Mouse (Mus musculus): ENCODE measurements at regions not wholly inside any gene's neighbourhood (a gene's known extent, or its start where the extent isn't known, plus 50 kb on each side); places are given as distances from the start of the nearest gene placed in this dataset.
A peak's percentile ranks its signal among the peaks of the same experiment; 100 is the strongest.

DNA sequence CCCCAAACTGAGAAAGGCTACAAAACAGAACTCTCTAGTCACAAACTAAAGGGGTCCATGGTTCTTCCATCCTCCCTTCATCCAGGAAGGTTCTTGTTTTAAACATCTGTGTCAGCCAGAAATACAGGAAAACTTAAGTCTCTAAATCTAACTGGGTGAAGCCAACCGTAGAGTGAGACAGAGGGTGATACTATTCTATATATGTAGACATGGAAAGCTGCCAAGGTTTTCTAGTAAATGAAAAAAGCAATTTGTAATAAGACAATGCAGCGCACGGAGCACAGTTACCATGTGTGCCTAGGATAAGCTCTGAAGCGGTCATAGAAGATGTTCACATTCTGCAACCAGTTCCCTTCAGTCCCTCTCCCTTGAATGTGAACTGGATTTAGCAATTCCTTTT, 55.4 kb downstream of the Ppp1r3c start:
- H3K4me3 ChIP-seq (replicated peaks), result no peak overlapping the region
- no peak overlapping the region for H3K27ac ChIP-seq (replicated peaks)
- H3K27me3 ChIP-seq, result no peaks in the 10 kb centered on the region
- no peaks in the 10 kb centered on the region for H3K9me3 ChIP-seq (replicated peaks)
- H3K9ac ChIP-seq, result no peak overlapping the region
- no peak for ATAC-seq (ENCODE audit: insufficient read depth)
- 0 out of 2 replicates have a peak, but pooled peaks cover 4% of the 10 kb centered on the region for H3K4me1 ChIP-seq (replicated peaks)
- 75% methylated on average over 4 of the region's 4 CpGs for WGBS (ENCODE audit: insufficient replicate concordance)
- no peaks in the 10 kb centered on the region for H3K36me3 ChIP-seq (replicated peaks)
- no peak overlapping the region for H3K4me2 ChIP-seq

DNA sequence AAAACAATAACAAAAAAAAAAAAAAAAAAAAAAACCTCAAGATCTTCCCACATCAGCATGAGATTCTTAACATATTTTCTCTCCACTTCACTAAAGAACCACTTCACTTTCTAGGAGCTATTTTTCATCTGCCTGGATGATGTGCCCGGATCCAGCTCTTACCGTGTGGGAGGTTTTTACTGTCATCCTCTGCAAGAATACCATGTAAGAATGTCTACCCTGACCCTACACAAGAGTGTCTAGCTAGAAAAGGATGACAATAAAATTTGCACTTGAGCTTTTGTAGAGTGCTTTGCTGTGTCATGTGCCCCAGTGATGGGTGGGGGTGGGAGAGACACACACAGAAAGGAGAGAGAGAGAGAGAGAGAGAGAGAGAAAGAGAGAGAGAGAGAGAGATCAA, 56.1 kb downstream of the Ppp1r3c start:
- H3K36me3 ChIP-seq (replicated peaks), result no peaks in the 10 kb centered on the region
- ATAC-seq (ENCODE audit: insufficient read depth), result no peak
- WGBS (ENCODE audit: insufficient replicate concordance), result 77% methylated on average over 2 of the region's 2 CpGs
- H3K9me3 ChIP-seq (replicated peaks), result no peaks in the 10 kb centered on the region
- H3K9ac ChIP-seq, result no peak overlapping the region
- no peak overlapping the region for H3K4me2 ChIP-seq
- H3K4me1 ChIP-seq (replicated peaks), result 0 out of 2 replicates have a peak, but pooled peaks cover 4% of the 10 kb centered on the region
- no peaks in the 10 kb centered on the region for H3K27me3 ChIP-seq
- H3K27ac ChIP-seq (replicated peaks), result no peak overlapping the region
- no peak overlapping the region for H3K4me3 ChIP-seq (replicated peaks)

DNA sequence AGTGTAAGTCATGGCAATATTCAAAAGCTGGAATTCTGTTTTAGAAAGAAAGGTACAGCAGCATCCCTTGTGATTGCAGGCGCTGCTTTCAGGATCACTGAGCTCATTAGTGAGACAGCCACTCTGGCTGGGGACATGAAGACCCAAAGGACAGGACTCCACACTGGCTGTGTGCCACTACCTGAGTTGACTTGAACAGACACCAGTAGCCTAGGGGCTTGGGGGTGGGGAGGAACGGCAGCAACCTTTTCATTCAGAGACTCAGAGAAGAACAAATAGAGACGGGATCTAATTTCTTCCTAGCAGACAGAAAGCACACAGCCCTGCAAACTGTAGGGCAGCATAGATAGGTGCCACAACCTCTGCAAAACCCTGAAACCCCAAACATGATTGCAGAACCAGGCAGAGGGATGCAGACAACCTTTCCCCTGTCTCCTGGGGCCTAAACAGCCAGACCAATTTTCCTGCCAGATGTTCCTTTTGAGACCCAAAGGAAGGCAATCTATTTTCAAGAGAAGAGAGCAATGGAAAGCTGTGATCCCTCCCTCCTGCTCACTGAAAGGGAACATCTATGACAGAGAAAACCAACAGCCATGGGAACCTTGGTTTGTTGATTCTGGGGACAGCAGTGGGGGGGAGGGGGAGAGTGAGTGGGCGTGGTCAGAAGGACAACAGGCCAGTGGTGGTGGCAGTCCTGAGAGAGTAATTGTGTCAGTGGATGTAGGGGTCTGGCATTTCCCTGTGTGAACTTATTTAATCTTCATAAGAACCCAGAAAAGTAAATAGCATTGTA, 57.2 kb downstream of the Ppp1r3c start:
- H3K27me3 ChIP-seq, result no peaks in the 10 kb centered on the region
- no peak overlapping the region for H3K4me2 ChIP-seq
- H3K27ac ChIP-seq (replicated peaks), result no peak overlapping the region
- H3K4me3 ChIP-seq (replicated peaks), result no peak overlapping the region
- no peak for ATAC-seq (ENCODE audit: insufficient read depth)
- 40% methylated on average over 4 of the region's 4 CpGs for WGBS (ENCODE audit: insufficient replicate concordance)
- H3K9me3 ChIP-seq (replicated peaks), result no peaks in the 10 kb centered on the region
- no peaks in the 10 kb centered on the region for H3K36me3 ChIP-seq (replicated peaks)
- 0 out of 2 replicates have a peak, but pooled peaks cover 4% of the 10 kb centered on the region for H3K4me1 ChIP-seq (replicated peaks)
- no peak overlapping the region for H3K9ac ChIP-seq

DNA sequence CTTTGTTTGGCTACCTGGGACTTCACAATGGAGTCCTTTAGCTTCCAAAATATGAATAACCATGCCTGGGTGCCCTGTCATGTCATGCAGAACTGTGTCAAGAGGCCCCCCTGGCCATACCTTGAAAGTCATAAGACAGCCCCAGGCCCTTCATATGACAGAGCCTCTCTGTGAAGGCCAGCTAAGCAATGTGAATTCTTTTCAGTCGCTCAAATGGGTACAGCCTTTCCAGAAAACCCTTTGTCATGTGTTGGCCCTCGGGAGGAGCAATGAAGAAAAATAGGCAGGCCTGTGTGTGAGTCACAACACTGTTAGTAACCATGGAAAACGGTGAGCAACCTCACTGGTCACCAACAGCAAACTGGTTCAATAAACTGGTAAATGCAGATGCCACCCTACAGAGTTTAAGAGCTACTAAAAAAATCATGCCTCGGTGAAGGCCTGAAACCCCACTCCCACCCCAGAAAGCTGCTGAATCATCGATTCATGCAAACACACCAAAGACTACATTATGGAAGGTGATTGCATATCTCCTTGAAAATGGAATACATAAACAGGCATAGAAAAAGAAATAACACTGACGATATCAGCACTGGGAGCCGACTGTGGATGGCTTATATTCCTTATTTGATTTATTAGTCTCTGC, 57.9 kb downstream of the Ppp1r3c start:
- Histone ChIP-seq H3K4me2 (no peak overlapping the region), H3K9me3 (replicated peaks) (no peaks in the 10 kb centered on the region), H3K36me3 (replicated peaks) (no peaks in the 10 kb centered on the region), H3K27me3 (no peaks in the 10 kb centered on the region), H3K9ac (no peak overlapping the region), H3K4me1 (replicated peaks) (0 out of 2 replicates have a peak, but pooled peaks cover 4% of the 10 kb centered on the region), H3K4me3 (replicated peaks) (no peak overlapping the region), H3K27ac (replicated peaks) (no peak overlapping the region)
- ATAC-seq (ENCODE audit: insufficient read depth), result no peak
- 55% methylated on average over 7 of the region's 7 CpGs for WGBS (ENCODE audit: insufficient replicate concordance)

DNA sequence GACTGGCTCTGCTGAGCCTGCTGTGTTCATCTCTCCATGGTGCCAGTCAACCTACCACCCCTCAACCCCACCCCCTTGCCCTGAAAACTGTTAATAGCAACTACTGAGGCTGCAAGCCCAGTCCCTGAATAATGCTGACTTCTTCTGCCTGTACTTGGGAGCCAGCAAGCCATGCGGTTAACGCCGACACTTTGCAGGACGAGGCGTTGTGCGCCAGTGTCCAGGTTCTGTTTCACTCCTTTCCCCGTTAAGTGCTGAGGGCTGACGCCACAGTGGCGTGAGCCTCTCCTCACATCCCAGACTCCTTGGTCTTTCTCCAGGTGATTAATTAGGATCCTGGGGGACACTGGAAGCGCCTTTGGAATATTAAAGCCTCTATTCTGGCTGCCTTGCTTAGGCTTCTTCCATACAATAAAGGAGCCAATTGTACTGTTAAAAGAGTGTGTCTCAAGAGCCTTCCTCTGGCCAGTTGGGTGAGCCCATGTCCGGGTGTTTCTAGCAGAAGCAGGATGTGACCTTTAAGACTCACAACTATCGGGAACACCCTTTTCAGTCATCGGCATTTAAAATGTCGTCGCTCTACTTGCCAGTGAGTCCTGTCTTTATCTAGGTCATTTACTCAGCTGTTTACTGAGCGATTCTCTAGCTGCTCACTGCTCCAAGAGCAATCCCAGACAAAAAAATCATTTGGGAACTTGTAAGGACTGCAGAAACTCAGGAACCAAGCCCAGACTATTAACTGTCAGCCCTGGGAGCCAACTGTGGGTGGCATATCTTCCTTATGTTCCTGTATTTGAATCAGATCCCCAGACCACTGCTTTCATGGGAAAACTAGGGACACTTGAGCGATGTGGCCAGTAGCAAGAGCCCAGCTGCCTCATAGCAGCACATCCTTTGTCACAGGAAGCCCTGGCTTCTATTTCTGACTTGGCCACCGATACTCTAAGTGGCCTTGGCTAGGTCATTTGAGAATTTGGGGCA, 59.1 kb downstream of the Ppp1r3c start:
- Histone ChIP-seq H3K36me3 (replicated peaks) (no peaks in the 10 kb centered on the region), H3K27me3 (no peaks in the 10 kb centered on the region), H3K4me2 (no peak overlapping the region), H3K9me3 (replicated peaks) (no peaks in the 10 kb centered on the region), H3K9ac (no peak overlapping the region), H3K4me3 (replicated peaks) (no peak overlapping the region), H3K27ac (replicated peaks) (no peak overlapping the region), H3K4me1 (replicated peaks) (0 out of 2 replicates have a peak, but pooled peaks cover 4% of the 10 kb centered on the region)
- no peak for ATAC-seq (ENCODE audit: insufficient read depth)
- 65% methylated on average over 18 of the region's 18 CpGs for WGBS (ENCODE audit: insufficient replicate concordance)

DNA sequence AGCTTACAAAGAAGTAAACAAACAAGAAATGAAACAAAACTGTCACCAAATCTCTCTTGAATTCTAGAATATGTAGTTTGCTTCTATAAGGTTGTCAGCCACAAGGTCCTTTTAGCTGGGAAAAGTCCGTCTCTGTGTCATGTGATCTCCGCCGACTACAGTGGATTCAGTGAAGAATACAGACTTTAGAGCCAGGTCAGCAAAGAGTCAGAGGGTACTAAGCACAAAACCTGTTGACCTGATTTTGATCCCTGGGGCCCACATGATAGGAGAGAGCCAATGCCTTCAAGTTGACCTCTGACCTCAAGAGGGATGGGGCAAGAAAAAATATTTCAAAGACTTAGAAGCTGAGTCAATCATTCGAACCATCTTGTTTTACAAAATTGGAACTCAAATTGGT, 61.5 kb downstream of the Ppp1r3c start:
- no peaks in the 10 kb centered on the region for H3K27me3 ChIP-seq
- 71% methylated on average over 4 of the region's 4 CpGs for WGBS (ENCODE audit: insufficient replicate concordance)
- ATAC-seq (ENCODE audit: insufficient read depth), result no peak

DNA sequence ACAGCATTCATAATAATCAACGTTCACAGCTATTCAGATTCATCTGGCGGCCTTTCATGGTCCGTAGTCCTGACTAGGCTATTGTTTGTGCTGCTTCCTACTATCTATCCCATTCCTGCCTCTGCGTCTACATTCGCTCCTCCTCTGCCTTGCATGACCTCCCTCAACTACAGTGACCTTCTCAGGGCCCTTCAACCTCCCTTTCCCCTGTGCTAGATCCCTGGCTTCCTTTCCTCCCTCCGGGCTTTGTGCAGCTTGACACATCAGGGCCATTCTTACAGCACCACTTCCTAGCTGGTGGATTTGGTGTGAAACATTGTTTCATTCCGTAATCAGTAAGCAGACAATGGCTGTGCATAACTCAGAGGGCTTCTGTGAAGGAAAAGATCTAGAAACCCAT, 65.6 kb downstream of the Ppp1r3c start:
- H3K4me3 ChIP-seq (replicated peaks), result no peak overlapping the region
- H3K4me2 ChIP-seq, result no peak overlapping the region
- H3K4me1 ChIP-seq (replicated peaks), result no peaks in the 10 kb centered on the region
- ATAC-seq (ENCODE audit: insufficient read depth), result peak; percentile 49
- WGBS (ENCODE audit: insufficient replicate concordance), result 59% methylated on average over 7 of the region's 7 CpGs
- H3K36me3 ChIP-seq (replicated peaks), result no peaks in the 10 kb centered on the region
- H3K9me3 ChIP-seq (replicated peaks), result no peaks in the 10 kb centered on the region
- H3K27ac ChIP-seq (replicated peaks), result no peak overlapping the region
- no peaks in the 10 kb centered on the region for H3K27me3 ChIP-seq
- no peak overlapping the region for H3K9ac ChIP-seq

More for the DNA sequence above, 61.5 kb downstream of the Ppp1r3c start:
- H3K4me2 ChIP-seq, result no peak overlapping the region
- 0 out of 2 replicates have a peak, but pooled peaks cover 4% of the 10 kb centered on the region for H3K4me1 ChIP-seq (replicated peaks)
- H3K4me3 ChIP-seq (replicated peaks), result no peak overlapping the region
- no peaks in the 10 kb centered on the region for H3K9me3 ChIP-seq (replicated peaks)
- H3K27ac ChIP-seq (replicated peaks), result no peak overlapping the region
- H3K36me3 ChIP-seq (replicated peaks), result no peaks in the 10 kb centered on the region
- H3K9ac ChIP-seq, result no peak overlapping the region
